Mouse (Mus musculus) retina, adult 2 months (tissue): ENCODE data around the gene Fcgrt.

Experiments used
- DNase-seq: peaks from one replicate; pipeline ENCODE4 v3.0.0-alpha.2; 2012; ENCODE audit warnings: low read depth, low spot score

Fcgrt gene

GRCm38 (mm10) chr7:45083300-45083890, 20.3 kb downstream of the Fcgrt start:
- no peak for DNase-seq

- DNase-seq = no peak
Observed at GRCm38 (mm10) chr7:45082401-45083299, 21.0 kb downstream of the Fcgrt start.

GRCm38 (mm10) chr7:45081016-45081415, 22.6 kb downstream of the Fcgrt start:
- DNase-seq = no peak

GRCm38 (mm10) chr7:45079856-45080255, 23.8 kb downstream of the Fcgrt start:
- peak; percentile 56 for DNase-seq

GRCm38 (mm10) chr7:45078513-45078912, 25.1 kb downstream of the Fcgrt start:
- peak; percentile 32 for DNase-seq

- no peak for DNase-seq
Observed at GRCm38 (mm10) chr7:45077829-45078228, 25.8 kb downstream of the Fcgrt start.

GRCm38 (mm10) chr7:45077322-45077721, 26.3 kb downstream of the Fcgrt start:
- no peak for DNase-seq

GRCm38 (mm10) chr7:45076501-45076900, 27.1 kb downstream of the Fcgrt start:
- no peak for DNase-seq

GRCm38 (mm10) chr7:45075405-45075804, 28.2 kb downstream of the Fcgrt start:
- no peak for DNase-seq

GRCm38 (mm10) chr7:45073949-45074348, 29.7 kb downstream of the Fcgrt start:
- DNase-seq = no peak

GRCm38 (mm10) chr7:45073171-45073707, 30.4 kb downstream of the Fcgrt start:
- no peak for DNase-seq

GRCm38 (mm10) chr7:45072230-45072629, 31.4 kb downstream of the Fcgrt start:
- DNase-seq = no peak

GRCm38 (mm10) chr7:45069671-45070070, 34.0 kb downstream of the Fcgrt start:
- DNase-seq = no peak

- DNase-seq = no peak
Observed at GRCm38 (mm10) chr7:45068000-45068318, 35.7 kb downstream of the Fcgrt start.

GRCm38 (mm10) chr7:45067190-45067999, 36.3 kb downstream of the Fcgrt start:
- no peak for DNase-seq

- DNase-seq = peak; percentile 96
Observed at GRCm38 (mm10) chr7:45062239-45062835, 41.3 kb downstream of the Fcgrt start, which contains the start of the genes Nosip and Prrg2. TSS of gene Nosip (plus strand) at chr7:45062429. TSS of gene Prrg2 (minus strand) at chr7:45062677.

GRCm38 (mm10) chr7:45061532-45062075, 42.0 kb downstream of the Fcgrt start:
- DNase-seq = no peak

- DNase-seq = no peak
Observed at GRCm38 (mm10) chr7:45060632-45061122, 43.0 kb downstream of the Fcgrt start.

GRCm38 (mm10) chr7:45058607-45059571, 44.8 kb downstream of the Fcgrt start:
- DNase-seq = no peak

- no peak for DNase-seq
Observed at GRCm38 (mm10) chr7:45056972-45057348, 46.7 kb downstream of the Fcgrt start.
